Mouse (Mus musculus): ENCODE data around the gene Mak. TPM values are rescaled to one million over a fixed set of nuclear protein-coding genes. Genes with fewer than 3 reads are reported as not detected.

The Mak gene
- polyA plus RNA-seq, 1 experiment from 2014 or later = 1.2 TPM

DNA sequence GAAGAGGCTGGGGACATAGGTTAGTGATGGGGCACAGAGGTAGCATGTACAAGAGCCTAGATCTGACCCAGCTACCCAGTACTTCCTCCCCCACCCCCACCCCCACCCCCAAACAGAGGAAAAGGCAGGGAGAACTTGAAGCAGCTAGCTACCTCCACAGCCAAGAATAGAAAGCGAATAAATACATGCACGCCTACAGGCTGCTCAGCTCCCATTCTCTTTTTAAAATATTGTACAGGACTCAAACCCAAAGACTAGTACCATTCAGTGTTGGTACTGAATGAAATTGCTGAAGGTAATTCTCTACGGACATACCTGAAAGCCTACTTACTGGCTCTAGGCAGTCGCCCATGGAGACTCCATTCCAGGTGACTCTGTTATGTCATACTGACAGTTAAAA lies 37.0 kb downstream of the Mak start:
- Histone ChIP-seq H3K4me3 (ENCODE audit: low read length) (no peak overlapping the region), H3K27me3 (ENCODE audit: control insufficient read depth, insufficient read depth, low read length) (no peaks in the 10 kb centered on the region), H3K27ac (ENCODE audit: low read depth, low read length) (no peak overlapping the region), H3K36me3 (ENCODE audit: control insufficient read depth, insufficient read depth, low read length) (no peaks in the 10 kb centered on the region), H3K9me3 (ENCODE audit: control insufficient read depth, low read length) (no peaks in the 10 kb centered on the region), H3K9ac (ENCODE audit: low read depth, low read length) (no peak overlapping the region), H3K4me1 (ENCODE audit: control insufficient read depth, insufficient read depth, low read length) (no peaks in the 10 kb centered on the region), H3K4me2 (replicated peaks; ENCODE audit: low read depth, low read length) (no peak overlapping the region)
- ATAC-seq (ENCODE audit: low FRiP score, low TSS enrichment) = no peak
- 93% methylated on average over 4 of the region's 4 CpGs for WGBS

DNA sequence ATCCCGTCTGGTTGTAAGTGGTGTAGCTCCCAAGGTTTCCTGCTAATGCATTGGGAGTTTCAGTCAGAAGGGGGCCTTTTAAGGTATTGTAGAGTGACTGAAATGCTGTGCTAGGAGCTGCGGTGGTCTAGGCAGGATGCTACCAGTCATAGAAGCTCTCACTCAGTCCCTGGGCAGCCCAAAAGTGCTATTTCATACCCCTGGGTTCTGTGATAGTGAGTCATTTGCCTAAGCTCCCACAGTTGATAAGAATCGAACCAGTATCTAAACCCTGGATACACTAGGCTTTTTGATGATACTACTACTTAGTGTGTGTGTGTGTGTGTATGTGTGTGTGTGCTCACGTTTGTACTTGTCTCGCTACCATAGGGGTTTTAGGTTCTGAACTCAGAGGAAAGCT lies 49.4 kb downstream of the Mak start:
- no peaks in the 10 kb centered on the region for H3K4me1 ChIP-seq (ENCODE audit: control insufficient read depth, insufficient read depth, low read length)
- no peak overlapping the region for H3K27ac ChIP-seq (ENCODE audit: low read depth, low read length)
- no peak for ATAC-seq (ENCODE audit: low FRiP score, low TSS enrichment)
- H3K27me3 ChIP-seq (ENCODE audit: control insufficient read depth, insufficient read depth, low read length) = no peaks in the 10 kb centered on the region
- no peaks in the 10 kb centered on the region for H3K36me3 ChIP-seq (ENCODE audit: control insufficient read depth, insufficient read depth, low read length)
- no peak overlapping the region for H3K4me2 ChIP-seq (replicated peaks; ENCODE audit: low read depth, low read length)
- no peak overlapping the region for H3K4me3 ChIP-seq (ENCODE audit: low read length)
- no peak overlapping the region for H3K9ac ChIP-seq (ENCODE audit: low read depth, low read length)
- H3K9me3 ChIP-seq (ENCODE audit: control insufficient read depth, low read length) = no peaks in the 10 kb centered on the region
- WGBS = 82% methylated on average over 5 of the region's 5 CpGs

DNA sequence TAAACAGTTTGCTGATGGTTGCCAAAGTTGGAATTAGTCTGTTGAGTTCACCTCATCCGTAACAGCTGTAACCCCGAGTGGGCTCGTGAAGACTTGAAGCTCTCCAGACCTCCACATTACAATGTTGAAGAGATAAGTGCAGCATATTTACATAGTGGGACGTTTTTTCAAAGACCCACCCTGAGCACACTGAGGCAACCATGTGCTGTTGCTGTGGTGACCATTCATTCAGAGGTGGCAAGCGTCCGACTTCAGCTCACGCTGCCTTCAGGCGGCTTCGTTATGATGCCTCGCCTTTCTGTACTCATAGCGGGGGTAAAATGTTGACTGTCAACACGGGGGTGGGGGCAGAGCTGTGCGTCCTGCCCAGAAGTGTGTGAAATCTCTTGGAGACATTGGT lies 57.4 kb downstream of the Mak start:
- peaks cover 6% of the 10 kb centered on the region for H3K4me1 ChIP-seq (ENCODE audit: control insufficient read depth, insufficient read depth, low read length)
- no peaks in the 10 kb centered on the region for H3K9me3 ChIP-seq (ENCODE audit: control insufficient read depth, low read length)
- WGBS = 92% methylated on average over 13 of the region's 13 CpGs
- no peak overlapping the region for H3K4me2 ChIP-seq (replicated peaks; ENCODE audit: low read depth, low read length)
- H3K27me3 ChIP-seq (ENCODE audit: control insufficient read depth, insufficient read depth, low read length) = no peaks in the 10 kb centered on the region
- no peak overlapping the region for H3K9ac ChIP-seq (ENCODE audit: low read depth, low read length)
- no peak overlapping the region for H3K27ac ChIP-seq (ENCODE audit: low read depth, low read length)
- ATAC-seq (ENCODE audit: low FRiP score, low TSS enrichment) = no peak
- peaks cover 44% of the 10 kb centered on the region for H3K36me3 ChIP-seq (ENCODE audit: control insufficient read depth, insufficient read depth, low read length)
- H3K4me3 ChIP-seq (ENCODE audit: low read length) = no peak overlapping the region

- ATAC-seq (ENCODE audit: low FRiP score, low TSS enrichment) = no peak
- Histone ChIP-seq H3K4me3 (ENCODE audit: low read length) (no peak overlapping the region), H3K4me1 (ENCODE audit: control insufficient read depth, insufficient read depth, low read length) (peaks cover 9% of the 10 kb centered on the region), H3K27me3 (ENCODE audit: control insufficient read depth, insufficient read depth, low read length) (no peaks in the 10 kb centered on the region), H3K9ac (ENCODE audit: low read depth, low read length) (no peak overlapping the region), H3K9me3 (ENCODE audit: control insufficient read depth, low read length) (no peaks in the 10 kb centered on the region), H3K4me2 (replicated peaks; ENCODE audit: low read depth, low read length) (no peak overlapping the region), H3K36me3 (ENCODE audit: control insufficient read depth, insufficient read depth, low read length) (peaks cover 44% of the 10 kb centered on the region), H3K27ac (ENCODE audit: low read depth, low read length) (no peak overlapping the region)
- WGBS = 86% methylated on average over 6 of the region's 6 CpGs
These were observed 57.9 kb downstream of the Mak start for GRCm38 (mm10) chr13:41021607-41022006.

DNA sequence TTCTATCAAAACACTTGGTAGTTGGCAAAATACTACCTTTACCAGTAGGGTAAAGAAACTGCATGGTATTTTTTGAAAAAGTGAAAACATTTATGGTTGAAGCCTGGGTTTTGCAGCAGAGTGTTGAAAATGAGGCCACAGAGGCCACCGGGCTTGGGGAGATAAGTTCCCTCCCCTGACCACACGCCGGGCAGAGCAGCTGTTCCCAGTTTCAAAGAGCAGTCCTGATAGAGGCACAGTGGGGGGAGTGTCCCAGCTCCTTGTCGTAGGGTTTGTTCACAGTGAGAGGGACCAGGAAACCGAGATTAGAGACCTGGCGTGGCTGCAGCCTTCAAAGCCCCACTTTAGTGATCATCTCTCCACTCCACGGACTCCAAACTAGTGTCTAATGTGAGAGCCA lies 59.0 kb downstream of the Mak start:
- 83% methylated on average over 7 of the region's 7 CpGs for WGBS
- Histone ChIP-seq H3K27ac (ENCODE audit: low read depth, low read length) (no peak overlapping the region), H3K4me2 (replicated peaks; ENCODE audit: low read depth, low read length) (no peak overlapping the region), H3K4me1 (ENCODE audit: control insufficient read depth, insufficient read depth, low read length) (peaks cover 9% of the 10 kb centered on the region), H3K9ac (ENCODE audit: low read depth, low read length) (no peak overlapping the region), H3K9me3 (ENCODE audit: control insufficient read depth, low read length) (no peaks in the 10 kb centered on the region), H3K4me3 (ENCODE audit: low read length) (no peak overlapping the region), H3K36me3 (ENCODE audit: control insufficient read depth, insufficient read depth, low read length) (peaks cover 44% of the 10 kb centered on the region), H3K27me3 (ENCODE audit: control insufficient read depth, insufficient read depth, low read length) (no peaks in the 10 kb centered on the region)
- ATAC-seq (ENCODE audit: low FRiP score, low TSS enrichment) = no peak

DNA sequence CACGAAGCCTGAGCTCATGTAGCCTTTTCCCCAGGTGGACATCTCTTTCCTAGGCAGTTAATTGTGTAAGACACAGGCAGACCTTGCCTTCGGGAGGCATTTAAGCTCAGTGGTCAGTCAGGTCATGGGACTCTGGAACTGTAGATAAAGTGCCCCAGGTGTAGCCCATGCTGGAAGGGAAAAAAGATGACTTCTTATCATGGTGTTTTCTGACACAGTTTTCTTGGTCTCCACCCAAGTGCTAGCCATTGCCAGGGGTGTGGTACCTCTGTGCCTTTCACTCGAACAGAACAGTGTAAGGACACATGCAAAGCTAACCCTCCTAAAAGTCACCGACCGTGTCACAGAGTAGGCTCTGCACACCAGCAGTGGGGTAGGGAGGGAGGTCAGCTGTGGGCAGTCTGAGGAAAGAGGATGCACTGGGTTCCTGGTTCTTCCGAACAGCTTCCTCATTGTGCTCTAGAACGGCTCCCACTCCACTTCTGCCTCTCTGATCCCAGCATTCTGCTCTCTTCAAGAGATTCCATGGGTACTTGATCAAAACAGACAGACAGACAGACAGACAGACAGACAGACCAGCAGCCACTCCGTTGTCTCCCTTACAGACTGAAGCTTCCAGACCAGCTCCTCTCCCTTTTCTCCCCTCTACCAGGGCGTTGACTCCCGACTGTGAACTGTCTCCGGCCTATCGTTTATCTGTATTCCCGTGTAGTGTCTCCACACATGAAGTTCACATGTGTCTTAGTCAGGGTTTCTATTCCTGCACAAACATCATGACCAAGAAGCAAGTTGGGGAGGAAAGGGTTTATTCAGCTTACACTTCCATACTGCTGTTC lies 60.5 kb downstream of the Mak start:
- Histone ChIP-seq H3K27ac (ENCODE audit: low read depth, low read length) (no peak overlapping the region), H3K27me3 (ENCODE audit: control insufficient read depth, insufficient read depth, low read length) (no peaks in the 10 kb centered on the region), H3K4me1 (ENCODE audit: control insufficient read depth, insufficient read depth, low read length) (peaks cover 9% of the 10 kb centered on the region), H3K4me3 (ENCODE audit: low read length) (no peak overlapping the region), H3K9me3 (ENCODE audit: control insufficient read depth, low read length) (no peaks in the 10 kb centered on the region), H3K36me3 (ENCODE audit: control insufficient read depth, insufficient read depth, low read length) (peaks cover 44% of the 10 kb centered on the region), H3K9ac (ENCODE audit: low read depth, low read length) (no peak overlapping the region), H3K4me2 (replicated peaks; ENCODE audit: low read depth, low read length) (no peak overlapping the region)
- ATAC-seq (ENCODE audit: low FRiP score, low TSS enrichment) = no peak
- 93% methylated on average over 13 of the region's 13 CpGs for WGBS

GRCm38 (mm10) chr13:41018236-41018635 lies 61.3 kb downstream of the Mak start:
- WGBS = 95% methylated on average over 9 of the region's 9 CpGs
- Histone ChIP-seq H3K4me3 (ENCODE audit: low read length) (no peak overlapping the region), H3K36me3 (ENCODE audit: control insufficient read depth, insufficient read depth, low read length) (peaks cover 40% of the 10 kb centered on the region), H3K4me1 (ENCODE audit: control insufficient read depth, insufficient read depth, low read length) (peaks cover 9% of the 10 kb centered on the region), H3K4me2 (replicated peaks; ENCODE audit: low read depth, low read length) (no peak overlapping the region), H3K9me3 (ENCODE audit: control insufficient read depth, low read length) (no peaks in the 10 kb centered on the region), H3K27me3 (ENCODE audit: control insufficient read depth, insufficient read depth, low read length) (no peaks in the 10 kb centered on the region), H3K9ac (ENCODE audit: low read depth, low read length) (no peak overlapping the region), H3K27ac (ENCODE audit: low read depth, low read length) (no peak overlapping the region)
- ATAC-seq (ENCODE audit: low FRiP score, low TSS enrichment) = no peak

- ATAC-seq (ENCODE audit: low FRiP score, low TSS enrichment) = no peak
- H3K27ac ChIP-seq (ENCODE audit: low read depth, low read length) = no peak overlapping the region
- no peak overlapping the region; the same call in 1 of the 2 replicates for H3K4me2 ChIP-seq (replicated peaks; ENCODE audit: low read depth, low read length)
- peaks cover 41% of the 10 kb centered on the region for H3K36me3 ChIP-seq (ENCODE audit: control insufficient read depth, insufficient read depth, low read length)
- no peaks in the 10 kb centered on the region for H3K27me3 ChIP-seq (ENCODE audit: control insufficient read depth, insufficient read depth, low read length)
- peaks cover 9% of the 10 kb centered on the region for H3K4me1 ChIP-seq (ENCODE audit: control insufficient read depth, insufficient read depth, low read length)
- no peak overlapping the region for H3K4me3 ChIP-seq (ENCODE audit: low read length)
- WGBS = 85% methylated on average over 4 of the region's 4 CpGs
- no peaks in the 10 kb centered on the region for H3K9me3 ChIP-seq (ENCODE audit: control insufficient read depth, low read length)
- no peak overlapping the region for H3K9ac ChIP-seq (ENCODE audit: low read depth, low read length)
These were observed 61.7 kb downstream of the Mak start for GRCm38 (mm10) chr13:41017832-41018231.

GRCm38 (mm10) chr13:41016797-41017405 lies 62.6 kb downstream of the Mak start:
- Histone ChIP-seq H3K4me2 (replicated peaks; ENCODE audit: low read depth, low read length) (peak overlapping the region; percentile 78), H3K27me3 (ENCODE audit: control insufficient read depth, insufficient read depth, low read length) (no peaks in the 10 kb centered on the region), H3K9ac (ENCODE audit: low read depth, low read length) (peak overlapping the region; percentile 75), H3K27ac (ENCODE audit: low read depth, low read length) (peak overlapping the region; percentile 94), H3K9me3 (ENCODE audit: control insufficient read depth, low read length) (no peaks in the 10 kb centered on the region), H3K36me3 (ENCODE audit: control insufficient read depth, insufficient read depth, low read length) (peaks cover 42% of the 10 kb centered on the region), H3K4me3 (ENCODE audit: low read length) (peak overlapping the region; percentile 69), H3K4me1 (ENCODE audit: control insufficient read depth, insufficient read depth, low read length) (peaks cover 9% of the 10 kb centered on the region)
- ATAC-seq (ENCODE audit: low FRiP score, low TSS enrichment) = 0 out of 2 replicates have a peak, but pooled peaks have one; percentile 4
- 41% methylated on average over 12 of the region's 12 CpGs for WGBS

All from kidney, embryonic 14.5 days (tissue).